Comparison of ENCODE assay signal across 30 mouse cellular contexts in the genomic region with DNA sequence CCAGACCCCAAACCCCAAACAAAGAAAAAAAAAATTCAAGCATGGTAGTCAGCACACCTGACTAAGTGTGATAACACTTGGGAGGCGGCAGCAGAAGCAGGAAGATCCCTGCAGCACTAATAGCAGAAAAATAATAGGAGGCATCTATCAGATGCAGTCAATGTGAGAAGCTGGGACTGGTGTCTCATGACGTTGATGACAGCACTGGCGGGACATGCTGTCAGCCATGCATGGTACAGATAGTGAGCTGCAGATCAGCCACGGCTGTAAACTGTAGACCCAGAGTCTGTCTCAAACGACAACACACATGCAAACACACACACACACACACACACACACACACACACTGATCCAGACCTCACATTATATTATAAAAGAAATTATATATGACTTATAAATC. TPM values are rescaled to one million over a fixed set of nuclear protein-coding genes. Genes with fewer than 3 reads are reported as not detected.
"Had no signal": no experiment of that assay in that cellular context is flagged by ENCODE, and none has a peak within 500 bp of the region (broad histone marks: within the 10 kb centered on the region; RNA-seq: fewer than 3 reads in every experiment).

No protein-coding gene starts in this region.

- H3K27ac ChIP-seq: hindbrain, embryonic 12.5 days; hindbrain, embryonic 14.5 days; layer of hippocampus, adult 2 months; left cerebral cortex, adult 2 months; limb, embryonic 12.5 days; liver, embryonic 12.5 days; liver, embryonic 14.5 days had no signal

- H3K9me3 ChIP-seq: heart, embryonic 12.5 days; hindbrain, embryonic 12.5 days; limb, embryonic 12.5 days; liver, embryonic 12.5 days had no signal

- ATAC-seq: hindbrain, embryonic 16.5 days; inflammation-experienced regulatory T-cells, adult 6 months; intestine, postnatal 0 days; liver, embryonic 12.5 days had no signal

- DNase-seq: gastrocnemius, postnatal 14 days; gastrocnemius, postnatal 36 days; heart, adult 18-20 months; heart, postnatal 10 days; heart, postnatal 36 days; kidney, adult 18-20 months; kidney, adult 8-10 months; kidney, postnatal 10 days; kidney, postnatal 25 days; kidney, postnatal 4 days; liver had no signal

- H3K9ac ChIP-seq: heart, embryonic 12.5 days; hindbrain, embryonic 12.5 days; hindbrain, embryonic 14.5 days; limb, embryonic 12.5 days; liver, embryonic 12.5 days; liver, embryonic 14.5 days had no signal

- H3K27me3 ChIP-seq: heart, embryonic 12.5 days; hindbrain, embryonic 12.5 days; limb, embryonic 12.5 days; liver, embryonic 12.5 days had no signal

- H3K4me1 ChIP-seq: hindbrain, embryonic 12.5 days had no signal

- H3K4me3 ChIP-seq: heart, embryonic 12.5 days; hindbrain, embryonic 12.5 days; layer of hippocampus, adult 2 months; left cerebral cortex, adult 2 months; limb, embryonic 12.5 days; liver, embryonic 12.5 days had no signal

- H3K36me3 ChIP-seq: heart, embryonic 12.5 days; hindbrain, embryonic 12.5 days; limb, embryonic 12.5 days; liver, embryonic 12.5 days had no signal

- H3K4me2 ChIP-seq: heart, embryonic 12.5 days; hindbrain, embryonic 12.5 days; hindbrain, embryonic 14.5 days; limb, embryonic 12.5 days; liver, embryonic 12.5 days had no signal

RNA-seq across cellular contexts. Expression of a gene that starts 52.9 kb away (rescaled TPM):
- total RNA-seq: gastrocnemius, adult 18-20 months; gastrocnemius, adult 8-10 months; gastrocnemius, postnatal 14 days; gastrocnemius, postnatal 36 days; heart, postnatal 10 days; heart, postnatal 36 days; hematopoietic stem cell, adult 5-6 weeks had no signal
- polyA plus RNA-seq: heart, embryonic 12.5 days; heart, embryonic 14.5 days; heart, embryonic 16.5 days; hindbrain, embryonic 12.5 days; hindbrain, embryonic 14.5 days; inflammation-experienced regulatory T-cells, adult 6 months; kidney, embryonic 14.5 days; limb, embryonic 12.5 days; limb, embryonic 14.5 days; liver, embryonic 12.5 days; liver, embryonic 14.5 days; liver, embryonic 16.5 days had no signal
